Mouse (Mus musculus) liver, adult 2 months (tissue): ENCODE results near the gene Vmn1r209.
"Not testable (repeated sequence)": the region's sequence is repeated elsewhere in the genome, so short reads cannot be mapped to it uniquely, and the experiment has no call there.

Experiments
- CTCF ChIP-seq: fragments of 200-500 bp; IDR thresholded peaks from 2 replicates; pipeline ENCODE4 v1.5.1; 2011; ENCODE audit warnings: low read depth, low read length, control low read depth
- POLR2A ChIP-seq: fragments of 200-500 bp; IDR thresholded peaks from 2 replicates; pipeline ENCODE4 v1.6.1; 2011; ENCODE audit warnings: low read length, control low read depth; ENCODE audit not compliant: insufficient read depth; ENCODE audit errors: extremely low read depth

- not testable (repeated sequence) for TF ChIP-seq CTCF, POLR2A
Observed at GRCm38 (mm10) chr13:22771592-22771991, 37.9 kb downstream of the Vmn1r209 start.
